Mouse (Mus musculus) MEL (cell line): ENCODE measurements at regions not wholly inside any gene's neighbourhood (a gene's known extent, or its start where the extent isn't known, plus 50 kb on each side); places are given as distances from the start of the nearest gene placed in this dataset.

ENCODE experiments used
- DNase-seq: peaks from one replicate; pipeline ENCODE4 v3.0.0; 2011; ENCODE audit warnings: low read depth, low spot score
- H3K27ac ChIP-seq: 2 replicates; pipeline ENCODE4 v1.5.1; 2012; ENCODE audit warnings: low read depth, mild to moderate bottlenecking, control low read depth, low read length, moderate library complexity; ENCODE audit not compliant: control insufficient read depth
- H3K27me3 ChIP-seq, 2 experiments: fragments of 150-350 bp in 1 of 2; sonication (generic) in 1 of 2; 2 replicates each; pipeline ENCODE4 v1.6.1; 2012; ENCODE audit warnings: low read length in 2 of 2, mild to moderate bottlenecking in 2 of 2, improper control_type of control experiment in 1 of 2, moderate library complexity in 1 of 2; ENCODE audit not compliant: insufficient read depth in 2 of 2, control insufficient read depth in 1 of 2
- H3K36me3 ChIP-seq, 2 experiments: 2 replicates each; pipeline ENCODE4 v1.6.1; 2012 to 2014; ENCODE audit warnings: low read length in 2 of 2, improper control_type of control experiment in 1 of 2, inconsistent platforms in 1 of 2, mild to moderate bottlenecking in 1 of 2; ENCODE audit not compliant: insufficient read depth in 2 of 2, control insufficient read depth in 1 of 2
- H3K4me1 ChIP-seq, 2 experiments: fragments of 150-350 bp in 1 of 2; sonication (generic) in 1 of 2; 2 replicates each; pipeline ENCODE4 v1.6.1; 2012; ENCODE audit warnings: low read length in 2 of 2, improper control_type of control experiment in 1 of 2, mild to moderate bottlenecking in 1 of 2; ENCODE audit not compliant: insufficient read depth in 2 of 2, control insufficient read depth in 1 of 2
- H3K4me3 ChIP-seq, 2 experiments: fragments of 150-350 bp in 1 of 2; sonication (generic) in 1 of 2; 2 replicates each; pipeline ENCODE4 v1.5.1; 2012; ENCODE audit warnings: low read depth in 2 of 2, low read length in 2 of 2, mild to moderate bottlenecking in 2 of 2, moderate library complexity in 2 of 2, control low read depth in 1 of 2, improper control_type of control experiment in 1 of 2; ENCODE audit not compliant: control insufficient read depth in 1 of 2, insufficient read depth in 1 of 2
- H3K79me2 ChIP-seq: 2 replicates; pipeline ENCODE4 v1.6.1; 2012; ENCODE audit warnings: mild to moderate bottlenecking, low read length, moderate library complexity; ENCODE audit not compliant: control insufficient read depth, poor library complexity, insufficient read depth
- H3K9ac ChIP-seq: 2 replicates; pipeline ENCODE4 v1.6.1; 2012; ENCODE audit warnings: low read depth, mild to moderate bottlenecking, control low read depth, low read length, moderate library complexity; ENCODE audit not compliant: control insufficient read depth, poor library complexity, severe bottlenecking
- H3K9me3 ChIP-seq: fragments of 150-350 bp; sonication (generic); replicated peaks from 2 replicates; pipeline ENCODE4 v1.6.1; 2012; ENCODE audit warnings: mild to moderate bottlenecking, low read length, improper control_type of control experiment, moderate library complexity; ENCODE audit not compliant: insufficient read depth
- CTCF ChIP-seq, 3 experiments: IDR thresholded peaks in 2 of 3; conservative IDR thresholded peaks in 1 of 3; 2 replicates each; pipeline ENCODE4 v1.5.1; 2011 to 2012; ENCODE audit warnings: low read length in 3 of 3, low read depth in 2 of 3, mild to moderate bottlenecking in 2 of 3, improper control_type of control experiment in 1 of 3, inconsistent platforms in 1 of 3, mixed read lengths in 1 of 3, moderate library complexity in 1 of 3; ENCODE audit not compliant: control insufficient read depth in 1 of 3, insufficient read depth in 1 of 3, poor library complexity in 1 of 3, severe bottlenecking in 1 of 3
- KAT2A ChIP-seq: conservative IDR thresholded peaks from 2 replicates; pipeline ENCODE4 v1.6.1; 2012; ENCODE audit warnings: low read depth, low read length, improper control_type of control experiment, inconsistent platforms
- MAFK ChIP-seq: IDR thresholded peaks from 2 replicates; pipeline ENCODE4 v1.6.1; 2011; ENCODE audit warnings: low read depth, mild to moderate bottlenecking, low read length, improper control_type of control experiment, borderline replicate concordance
- MAX ChIP-seq: IDR thresholded peaks from 2 replicates; pipeline ENCODE4 v1.6.1; 2011; ENCODE audit warnings: low read length, improper control_type of control experiment
- MAZ ChIP-seq: IDR thresholded peaks from 2 replicates; pipeline ENCODE4 v1.6.1; 2012; ENCODE audit warnings: low read depth, mild to moderate bottlenecking, inconsistent platforms, low read length, improper control_type of control experiment
- MYB ChIP-seq: IDR thresholded peaks from 2 replicates; pipeline ENCODE4 v1.6.1; 2011; ENCODE audit warnings: mild to moderate bottlenecking, low read depth, low read length, improper control_type of control experiment
- MYC ChIP-seq: IDR thresholded peaks from 2 replicates; pipeline ENCODE4 v1.6.1; 2011; ENCODE audit warnings: low read depth, mild to moderate bottlenecking, low read length, improper control_type of control experiment, moderate library complexity
- NRF1 ChIP-seq: IDR thresholded peaks from 2 replicates; pipeline ENCODE4 v1.6.1; 2014; ENCODE audit warnings: low read depth, mild to moderate bottlenecking, inconsistent platforms, low read length, improper control_type of control experiment, moderate library complexity; ENCODE audit not compliant: poor library complexity, insufficient read depth, severe bottlenecking
- RCOR1 ChIP-seq: IDR thresholded peaks from 2 replicates; pipeline ENCODE4 v1.6.1; 2012; ENCODE audit warnings: low read depth, mild to moderate bottlenecking, inconsistent platforms, low read length, improper control_type of control experiment
- SIN3A ChIP-seq: IDR thresholded peaks from 2 replicates; pipeline ENCODE4 v1.6.1; 2012; ENCODE audit warnings: low read length, improper control_type of control experiment, inconsistent platforms
- TAL1 ChIP-seq: IDR thresholded peaks from 2 replicates; pipeline ENCODE4 v1.6.1; 2012; ENCODE audit warnings: mild to moderate bottlenecking, inconsistent platforms, low read length, moderate library complexity, mixed read lengths
- TBP ChIP-seq: IDR thresholded peaks from 2 replicates; pipeline ENCODE4 v1.8.0; 2011; ENCODE audit warnings: low read depth, low read length, improper control_type of control experiment
- USF1 ChIP-seq: IDR thresholded peaks from 2 replicates; pipeline ENCODE4 v1.6.1; 2014; ENCODE audit warnings: low read depth, mild to moderate bottlenecking, inconsistent platforms, low read length, improper control_type of control experiment, moderate library complexity
- USF2 ChIP-seq, 2 experiments: IDR thresholded peaks; 2 replicates each; pipeline ENCODE4 v1.6.1; 2011 to 2012; ENCODE audit warnings: improper control_type of control experiment in 2 of 2, low read length in 2 of 2, borderline replicate concordance in 1 of 2, inconsistent platforms in 1 of 2, low read depth in 1 of 2, mild to moderate bottlenecking in 1 of 2; ENCODE audit not compliant: insufficient read depth in 1 of 2
- ZMIZ1 ChIP-seq: IDR thresholded peaks from 2 replicates; pipeline ENCODE4 v1.6.1; 2012; ENCODE audit warnings: low read depth, mild to moderate bottlenecking, inconsistent platforms, low read length, improper control_type of control experiment, moderate library complexity

DNA sequence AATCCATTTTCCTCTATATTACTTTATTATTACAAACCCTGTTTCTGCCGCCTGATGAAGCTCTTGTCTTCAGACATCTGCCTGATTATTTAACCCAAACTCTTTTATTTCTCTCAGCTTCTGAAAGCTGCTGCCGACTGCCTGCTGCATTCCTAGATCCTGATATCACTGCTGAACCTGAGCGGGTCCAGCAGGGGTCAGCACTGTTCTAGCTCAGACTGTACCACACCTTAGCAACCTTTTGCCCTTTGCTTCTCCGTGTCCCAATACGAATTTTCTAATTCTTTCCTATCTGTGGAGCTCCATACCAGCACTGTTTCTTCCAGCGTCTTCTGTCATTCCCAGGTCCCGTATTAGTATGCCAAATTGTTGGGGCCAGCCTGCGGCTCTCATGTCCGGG lies 276.8 kb upstream of the 5730507C01Rik start:
- H3K27ac ChIP-seq, result no peak overlapping the region
- H3K9ac ChIP-seq, result no peak overlapping the region
- TF ChIP-seq NRF1 (no peak), MYB (no peak), TAL1 (no peak), MAX (no peak), MAZ (no peak), KAT2A (no peak), USF1 (no peak), USF2 (IDR thresholded peaks at IDR 0.05; ENCODE audit: borderline replicate concordance in 1 of 2, insufficient read depth in 1 of 2, low read depth in 1 of 2, low read length in 2 of 2) (no peak), SIN3A (no peak), MYC (no peak), RCOR1 (no peak), TBP (no peak), CTCF (IDR thresholded peaks at IDR 0.05 in 2 of 3, conservative IDR thresholded peaks at IDR 0.05 in 1 of 3; ENCODE audit: control insufficient read depth in 1 of 3, insufficient read depth in 1 of 3, low read depth in 2 of 3, low read length in 3 of 3, poor library complexity in 1 of 3, severe bottlenecking in 1 of 3) (no peak), MAFK (no peak), ZMIZ1 (no peak)

More for the DNA sequence above, 276.8 kb upstream of the 5730507C01Rik start:
- H3K79me2 ChIP-seq, result no peaks in the 10 kb centered on the region
- H3K36me3 ChIP-seq, result no peaks in the 10 kb centered on the region
- no peak for DNase-seq
- H3K27me3 ChIP-seq, result no peaks in the 10 kb centered on the region
- no peaks in the 10 kb centered on the region for H3K4me1 ChIP-seq
- H3K9me3 ChIP-seq, result no peaks in the 10 kb centered on the region
- H3K4me3 ChIP-seq, result no peak overlapping the region
